Mouse (Mus musculus) ovary, adult 2 months (tissue): ENCODE measurements around the gene Olfr1137. TPM values are rescaled to one million over a fixed set of nuclear protein-coding genes. Genes with fewer than 3 reads are reported as not detected.

Experiments
- polyA plus RNA-seq: library from polyadenylated mRNA; depleted of rRNA; stranded (reverse); fragments of >200 nt; gene quantifications from 2 replicates; pipeline ENCODE4 v1.2.3, GENCODE M21; 2012; rRNA removed

The Olfr1137 gene
- not detected in 2 replicates for polyA plus RNA-seq

GRCm38 (mm10) chr2:87713079-87713478 lies at the start of gene Olfr1137:
TSS of gene Olfr1137 (minus strand) at chr2:87713179.

GRCm38 (mm10) chr2:87753891-87754290 lies 40.9 kb upstream of the Olfr1137 start, which contains the start of gene Olfr1141:
TSS of gene Olfr1141 (minus strand) at chr2:87753991.

DNA sequence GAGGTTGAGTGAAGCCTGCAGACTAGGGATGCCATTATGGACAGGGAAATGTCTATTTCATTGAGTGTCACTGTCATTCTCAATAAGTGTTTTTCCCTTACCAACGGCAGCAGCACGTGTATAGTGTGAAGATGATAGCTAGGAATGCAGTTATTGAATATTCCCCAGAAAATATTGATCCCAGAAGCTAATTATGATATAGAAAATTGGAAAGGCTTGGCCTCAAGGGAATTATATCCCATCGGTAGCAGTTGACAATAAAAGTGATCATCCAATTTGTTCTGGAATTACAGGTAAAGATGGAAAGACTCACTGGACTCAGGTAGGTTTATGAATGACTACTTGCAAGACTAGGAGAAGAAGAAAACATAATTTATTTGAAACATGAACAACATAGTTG lies 30.5 kb upstream of the Olfr1137 start, which contains the start of gene Olfr1140:
Olfr1140 (plus strand) TSS at position 301 of the 400 bp plus-strand sequence.

GRCm38 (mm10) chr2:87739878-87740277 lies 26.9 kb upstream of the Olfr1137 start, which contains the start of gene Olfr1138:
TSS of gene Olfr1138 (minus strand) at chr2:87739978.

DNA sequence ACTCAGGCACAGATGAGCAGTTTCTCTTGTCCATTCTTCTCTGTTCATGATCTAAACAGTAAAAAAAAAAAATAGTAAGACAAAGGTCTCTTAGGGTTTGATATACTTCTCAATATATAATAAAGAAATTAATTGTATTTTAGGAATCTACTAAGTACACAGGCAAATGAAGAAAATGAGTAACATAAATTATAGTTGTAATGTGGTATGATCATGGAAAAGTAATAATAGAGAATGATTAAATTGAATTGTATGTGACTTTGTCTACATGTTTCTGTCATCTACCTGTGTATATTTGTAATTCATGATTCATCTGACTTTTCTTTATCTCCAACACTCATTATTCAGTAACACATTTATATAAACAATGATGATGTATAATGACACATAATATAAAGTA lies 19.1 kb downstream of the Olfr1137 start, which contains the start of gene Olfr1136:
Olfr1136 (minus strand) TSS at position 101 of the 400 bp plus-strand sequence.

DNA sequence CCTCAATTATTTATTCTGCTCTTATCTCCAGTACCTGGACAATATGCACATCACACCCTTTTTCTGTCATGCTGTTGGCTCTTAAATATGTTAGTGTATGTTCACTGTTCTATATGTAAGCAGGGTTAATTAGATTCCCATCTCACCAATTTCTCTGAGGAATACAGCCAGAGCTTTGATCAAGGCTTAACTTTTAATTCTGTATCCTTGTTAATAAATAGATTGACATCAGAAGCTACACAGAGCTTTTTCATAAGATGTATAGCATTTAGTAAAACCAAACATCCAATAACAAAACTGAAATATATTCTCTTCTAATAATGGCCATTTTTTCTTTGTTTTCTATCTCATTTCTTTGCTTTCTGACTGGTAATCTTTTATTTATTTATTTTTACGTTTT lies 39.4 kb downstream of the Olfr1137 start, which contains the start of gene Olfr1135:
Olfr1135 (minus strand) TSS at position 101 of the 400 bp plus-strand sequence.

Other genes starting within 250 kb of the Olfr1137 start
- not detected in 2 replicates for gene Pramel7, start 216.1 kb downstream of the Olfr1137 start, polyA plus RNA-seq
- not detected in 2 replicates for gene Pramel6, start 206.6 kb downstream of the Olfr1137 start, polyA plus RNA-seq
- not detected in 2 replicates for gene Olfr153, start 181.4 kb downstream of the Olfr1137 start, polyA plus RNA-seq
- gene Olfr1128, start 167.6 kb downstream of the Olfr1137 start, polyA plus RNA-seq = not detected in 2 replicates
- not detected in 2 replicates for gene Olfr1129, start 139.3 kb downstream of the Olfr1137 start, polyA plus RNA-seq
- gene Olfr1130, start 107.0 kb downstream of the Olfr1137 start, polyA plus RNA-seq = not detected in 2 replicates
- not detected in 2 replicates for gene Olfr1131, start 86.1 kb downstream of the Olfr1137 start, polyA plus RNA-seq
- not detected in 2 replicates for gene Olfr1132, start 75.6 kb downstream of the Olfr1137 start, polyA plus RNA-seq
- not detected in 2 replicates for gene Olfr1133, start 65.8 kb downstream of the Olfr1137 start, polyA plus RNA-seq
- gene Olfr1134, start 54.7 kb downstream of the Olfr1137 start, polyA plus RNA-seq = not detected in 2 replicates
- gene Olfr1135, start 39.5 kb downstream of the Olfr1137 start, polyA plus RNA-seq = not detected in 2 replicates
- not detected in 2 replicates for gene Olfr1136, start 19.2 kb downstream of the Olfr1137 start, polyA plus RNA-seq
- gene Olfr1138, start 26.8 kb upstream of the Olfr1137 start, polyA plus RNA-seq = not detected in 2 replicates
- not detected in 2 replicates for gene Olfr1140, start 30.6 kb upstream of the Olfr1137 start, polyA plus RNA-seq
- gene Olfr1141, start 40.8 kb upstream of the Olfr1137 start, polyA plus RNA-seq = not detected in 2 replicates
- gene Olfr152, start 66.3 kb upstream of the Olfr1137 start, polyA plus RNA-seq = not detected in 2 replicates
- not detected in 2 replicates for gene Olfr1143, start 87.4 kb upstream of the Olfr1137 start, polyA plus RNA-seq
- gene Olfr1145, start 96.6 kb upstream of the Olfr1137 start, polyA plus RNA-seq = not detected in 2 replicates
- gene Olfr1148, start 117.4 kb upstream of the Olfr1137 start, polyA plus RNA-seq = not detected in 2 replicates
- gene Olfr1150-ps1, start 130.8 kb upstream of the Olfr1137 start, polyA plus RNA-seq = not detected in 2 replicates
- not detected in 2 replicates for gene Olfr1151, start 142.7 kb upstream of the Olfr1137 start, polyA plus RNA-seq
- not detected in 2 replicates for gene Olfr1152, start 153.3 kb upstream of the Olfr1137 start, polyA plus RNA-seq
- not detected in 2 replicates for gene Olfr1153, start 181.8 kb upstream of the Olfr1137 start, polyA plus RNA-seq
- gene Olfr1154, start 192.0 kb upstream of the Olfr1137 start, polyA plus RNA-seq = not detected in 2 replicates
- not detected in 2 replicates for gene Olfr1155, start 232.0 kb upstream of the Olfr1137 start, polyA plus RNA-seq
- not detected in 2 replicates for gene Olfr1156, start 239.9 kb upstream of the Olfr1137 start, polyA plus RNA-seq